Mouse (Mus musculus) gastrocnemius, adult 2 months (tissue): Measurements from ENCODE around the gene Abcc9. TPM values are rescaled to one million over a fixed set of nuclear protein-coding genes. Genes with fewer than 3 reads are reported as not detected.

ENCODE experiments used
- DNase-seq: peaks from one replicate; pipeline ENCODE4 v3.0.0; 2022
- H3K27ac ChIP-seq: fragments of 200-600 bp; 2 replicates; pipeline ENCODE4 v1.8.1; 2022; ENCODE audit warnings: mild to moderate bottlenecking
- H3K4me3 ChIP-seq: fragments of 200-600 bp; 2 replicates; pipeline ENCODE4 v1.8.1; 2022; ENCODE audit warnings: mild to moderate bottlenecking, moderate library complexity
- CTCF ChIP-seq: fragments of 200-600 bp; IDR thresholded peaks from 2 replicates; pipeline ENCODE4 v1.8.1; 2022; ENCODE audit warnings: antibody characterized with exemption, mild to moderate bottlenecking, moderate library complexity
- intact Hi-C: fragments of 180-260 bp; cut with DNase I; formaldehyde crosslinking; loops from one replicate; pipeline ENCODE4 v1.15.1; 2025
- long read RNA-seq, 2 experiments: library from polyadenylated mRNA; stranded (forward); transcript quantifications; one replicate each; pipeline ENCODE4 v2.0.0; 2021
- total RNA-seq, 2 experiments: library from RNA; stranded (reverse); gene quantifications; 2 replicates each; pipeline ENCODE4 v1.2.3; 2021

The Abcc9 gene
- 100 to 1,000 TPM; 123 to 135 TPM for total RNA-seq
- long read RNA-seq, experiment 1, full-length matches to known transcripts: 32 of 77 reads
- long read RNA-seq, experiment 1, partial matches to known transcripts: 20 of 77 reads
- long read RNA-seq, experiment 1, other reads (novel, unspliced or antisense): 25 of 77 reads
- long read RNA-seq, experiment 2, full-length matches to known transcripts: 42 of 88 reads
- long read RNA-seq, experiment 2, partial matches to known transcripts: 26 of 88 reads
- long read RNA-seq, experiment 2, other reads (novel, unspliced or antisense): 20 of 88 reads

DNA sequence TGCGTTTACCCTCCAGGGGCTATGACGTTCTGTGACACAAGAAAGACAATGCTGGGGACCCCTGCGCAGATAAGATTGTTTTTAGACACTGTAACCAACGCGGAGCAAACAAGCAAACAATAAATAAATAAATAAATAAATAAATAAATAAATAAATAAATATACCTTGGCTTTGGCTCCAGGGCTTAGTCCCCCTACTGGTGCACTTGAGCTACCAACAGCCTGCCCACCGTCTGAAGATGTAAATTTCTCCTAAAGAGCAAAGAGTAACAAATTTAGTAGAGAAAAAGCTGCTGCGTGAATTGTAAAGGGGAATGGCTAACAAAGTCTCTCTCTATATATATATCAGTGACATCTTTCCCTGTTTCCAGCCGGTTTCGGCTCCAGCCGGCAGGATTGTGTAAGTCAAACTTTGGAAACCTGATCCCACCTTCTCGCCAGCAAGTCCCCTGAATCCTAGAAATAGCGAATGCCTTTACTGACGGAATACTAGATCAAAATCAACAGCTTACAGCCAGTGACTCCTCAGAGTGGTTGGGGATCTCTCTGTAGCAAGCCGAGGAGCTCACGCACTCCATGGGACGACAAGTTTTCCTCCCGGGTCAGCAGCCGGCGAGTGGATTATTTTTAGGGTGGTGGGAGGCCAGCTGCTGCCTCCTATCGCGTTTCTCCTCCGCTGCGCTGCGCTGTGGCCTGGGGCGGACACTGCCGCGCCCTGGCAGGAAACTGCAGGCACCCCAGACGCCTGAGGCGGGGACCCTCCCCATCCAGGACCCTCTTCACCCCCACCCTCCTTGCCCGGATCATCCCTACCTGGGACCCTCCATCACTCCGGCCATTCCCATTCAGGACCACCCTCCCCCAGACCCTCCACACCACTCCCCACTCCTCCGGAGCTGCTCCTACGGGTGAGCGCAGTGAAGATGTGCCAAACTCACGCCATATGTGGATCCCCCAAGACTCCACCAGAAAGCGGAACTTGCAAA lies at the start of gene Abcc9:
Gene Abcc9, minus strand, starts transcription at position 664 of the 986 bp plus-strand sequence.
- peak; percentile 88 for DNase-seq
- Histone ChIP-seq H3K27ac (peak within 1 kb of the TSS; percentile 98), H3K4me3 (peak within 1 kb of the TSS; percentile 77)
- TF ChIP-seq CTCF: peak; percentile 59
- intact Hi-C loops: no loop called here

DNA sequence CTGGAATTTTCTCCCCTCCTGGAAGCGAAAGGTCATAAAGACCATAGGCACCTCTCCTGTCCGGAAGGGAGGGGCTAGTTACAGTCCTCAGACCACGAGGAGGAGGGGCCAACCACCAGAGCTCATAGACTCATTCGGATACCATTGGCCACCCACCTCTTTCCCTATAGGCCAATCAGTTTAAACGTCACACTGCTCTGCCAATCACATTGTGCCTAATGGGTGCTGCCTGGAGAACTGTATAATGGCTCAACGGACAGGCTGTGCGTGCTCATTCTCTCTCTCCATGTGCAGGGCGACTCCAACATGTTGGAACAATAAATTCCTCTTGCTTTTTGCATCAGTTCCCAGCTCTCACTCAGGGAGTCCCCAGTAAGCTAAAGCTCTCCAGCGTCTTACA lies 49.2 kb upstream of the Abcc9 start:
- TF ChIP-seq CTCF: no peak
- intact Hi-C loops: no loop called here
- Histone ChIP-seq H3K27ac (no peak overlapping the region), H3K4me3 (no peak overlapping the region)
- no peak for DNase-seq

DNA sequence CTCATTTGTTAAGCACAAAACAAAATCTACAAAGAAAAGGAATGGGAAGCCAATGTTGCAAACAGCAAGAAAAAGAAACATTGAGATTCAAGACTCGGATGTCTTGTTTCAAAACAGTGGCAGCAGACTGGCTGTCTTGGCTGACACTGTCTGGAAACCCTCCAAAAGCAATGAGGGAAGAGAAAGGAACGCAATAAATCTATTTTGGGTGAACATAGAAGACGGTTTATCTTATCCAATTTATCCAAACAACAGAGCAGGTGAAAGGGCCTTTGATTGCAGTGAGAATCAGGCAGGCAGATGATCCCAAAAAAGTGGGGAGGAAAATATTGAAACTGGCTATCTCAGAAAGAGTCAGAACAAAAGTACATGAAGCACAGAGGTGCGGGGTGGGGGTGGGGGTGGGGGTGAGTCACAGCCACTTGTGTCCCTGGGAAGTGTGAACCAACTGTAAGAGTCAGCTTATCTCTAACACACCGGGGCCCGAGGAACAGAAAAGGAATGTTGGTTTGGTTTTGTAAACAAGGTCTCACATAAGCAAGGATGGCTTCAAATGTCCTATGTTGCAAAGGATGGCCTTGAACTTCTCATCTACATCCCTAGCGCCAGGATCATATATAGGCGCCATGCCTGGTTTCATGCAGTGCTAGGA lies 46.1 kb upstream of the Abcc9 start:
- TF ChIP-seq CTCF: no peak
- intact Hi-C loops: no loop called here
- no peak for DNase-seq
- H3K4me3 ChIP-seq: no peak overlapping the region
- H3K27ac ChIP-seq: no peak overlapping the region

DNA sequence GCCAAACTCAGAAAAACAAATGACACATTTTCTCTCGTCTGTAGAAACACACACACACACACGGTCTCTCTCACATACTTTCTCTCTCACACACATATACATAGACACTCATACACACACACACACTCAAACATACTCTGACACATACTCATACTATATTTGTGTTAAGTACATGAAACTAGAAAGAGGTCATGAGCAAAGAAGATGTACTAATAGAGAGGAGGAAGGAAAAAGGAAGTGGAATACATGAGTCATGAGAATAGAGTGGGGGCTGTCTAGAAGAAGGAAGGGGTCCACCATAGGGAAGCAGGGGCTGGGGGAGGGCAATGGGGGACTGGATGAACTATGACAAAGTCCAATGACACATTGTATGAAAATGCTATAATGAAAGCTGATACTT lies 45.0 kb upstream of the Abcc9 start:
- Histone ChIP-seq H3K4me3 (no peak overlapping the region), H3K27ac (no peak overlapping the region)
- intact Hi-C loops: no loop called here
- no peak for DNase-seq
- TF ChIP-seq CTCF: no peak

DNA sequence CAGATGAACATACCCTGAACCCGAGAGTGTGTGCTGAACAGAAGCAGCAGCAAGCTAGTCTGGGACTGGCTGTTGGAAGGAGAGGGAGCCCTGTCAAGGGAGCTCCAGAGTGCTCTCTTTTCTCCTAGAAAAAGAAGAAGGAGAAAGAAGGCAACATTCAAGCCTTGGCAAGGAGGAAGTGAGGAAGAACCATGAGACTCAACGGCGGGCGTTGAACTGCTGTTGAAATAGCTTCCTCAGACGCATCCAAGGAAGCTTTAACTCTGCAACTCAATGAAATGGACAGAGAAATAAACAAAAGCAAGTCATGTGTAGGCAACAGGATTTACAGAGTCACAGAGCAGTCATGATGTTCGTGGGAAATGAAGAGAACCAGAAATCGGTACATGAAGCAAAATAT lies 44.6 kb upstream of the Abcc9 start:
- no peak for DNase-seq
- intact Hi-C loops: no loop called here
- H3K4me3 ChIP-seq: no peak overlapping the region
- 0 out of 2 replicates have a peak overlapping the region, but pooled peaks have one; percentile 20 for H3K27ac ChIP-seq
- no peak for TF ChIP-seq CTCF

DNA sequence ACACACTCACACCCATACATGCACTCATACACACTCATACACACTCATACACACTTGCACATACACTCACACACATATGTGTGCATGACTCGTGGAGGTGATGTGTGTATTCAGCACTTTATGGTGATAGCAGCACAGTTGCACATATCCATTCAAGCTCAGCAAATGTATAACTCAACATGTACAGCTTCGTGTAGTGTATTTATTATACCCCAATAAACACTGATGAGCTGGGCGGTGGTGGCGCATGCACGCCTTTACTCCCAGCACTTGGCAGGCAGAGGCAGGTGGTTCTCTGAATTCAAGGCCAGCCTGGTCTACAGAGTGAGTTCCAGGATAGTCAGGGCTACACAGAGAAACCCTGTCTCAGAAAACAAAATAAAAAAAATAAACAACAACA lies 43.4 kb upstream of the Abcc9 start:
- no peak for DNase-seq
- intact Hi-C loops: no loop called here
- no peak for TF ChIP-seq CTCF
- H3K4me3 ChIP-seq: no peak overlapping the region
- no peak overlapping the region for H3K27ac ChIP-seq

DNA sequence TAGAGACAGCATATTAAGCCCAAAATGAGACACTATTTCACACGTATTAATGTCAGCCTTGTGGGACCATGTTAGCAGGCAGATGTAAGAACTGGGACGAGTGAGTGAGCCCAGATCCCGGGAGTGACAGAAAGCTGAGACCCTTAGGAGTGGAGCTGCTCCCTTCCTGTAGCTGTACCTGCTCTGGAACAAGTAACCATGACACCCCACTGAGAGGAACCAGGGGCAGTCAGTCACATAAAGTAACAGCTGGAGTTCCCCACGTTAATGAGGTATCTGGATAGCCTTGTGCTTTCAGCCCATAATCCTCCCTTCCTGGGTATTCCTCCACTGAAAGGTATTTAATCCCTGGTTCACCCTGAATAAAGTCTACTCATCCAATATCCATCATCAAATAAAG lies 41.1 kb upstream of the Abcc9 start:
- no peak for TF ChIP-seq CTCF
- Histone ChIP-seq H3K27ac (no peak overlapping the region), H3K4me3 (no peak overlapping the region)
- no peak for DNase-seq
- intact Hi-C loops: no loop called here

- intact Hi-C loops: no loop called here
- Histone ChIP-seq H3K4me3 (no peak overlapping the region), H3K27ac (no peak overlapping the region)
- no peak for TF ChIP-seq CTCF
- DNase-seq: no peak
Measured at GRCm38 (mm10) chr6:142741763-142742162, 39.6 kb upstream of the Abcc9 start.

GRCm38 (mm10) chr6:142738637-142739036 lies 36.5 kb upstream of the Abcc9 start:
- H3K4me3 ChIP-seq: no peak overlapping the region
- no peak overlapping the region for H3K27ac ChIP-seq
- no peak for TF ChIP-seq CTCF
- intact Hi-C loops: no loop called here
- DNase-seq: no peak

DNA sequence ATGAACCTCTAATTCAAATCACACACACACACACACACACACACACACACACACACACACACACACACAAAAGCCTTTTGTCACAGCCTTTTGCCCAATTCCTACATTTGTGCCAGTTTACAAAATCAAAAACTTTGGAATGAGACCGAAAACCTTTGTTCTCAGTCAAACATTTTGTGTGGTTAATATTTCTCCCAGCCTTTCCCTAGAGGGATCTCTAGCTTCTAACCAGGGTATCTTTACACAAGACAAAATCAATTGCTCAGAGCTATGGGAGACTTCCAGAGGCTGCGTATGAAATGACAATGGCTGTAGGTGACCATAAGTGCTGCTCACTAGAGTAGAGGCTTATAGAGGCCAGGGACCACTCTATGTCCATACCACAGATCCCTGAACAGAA lies 36.1 kb upstream of the Abcc9 start:
- H3K27ac ChIP-seq: no peak overlapping the region
- no peak for TF ChIP-seq CTCF
- DNase-seq: no peak
- intact Hi-C loops: no loop called here
- H3K4me3 ChIP-seq: no peak overlapping the region

- peak; percentile 87 for TF ChIP-seq CTCF
- intact Hi-C loops: loop anchor here (1.0 kb wide), 1 partner anchor 211 kb away; no protein-coding TSS in a partner anchor
- DNase-seq: no peak
- no peak overlapping the region for H3K4me3 ChIP-seq
- no peak overlapping the region for H3K27ac ChIP-seq
Measured at GRCm38 (mm10) chr6:142735302-142736005, 33.3 kb upstream of the Abcc9 start.

DNA sequence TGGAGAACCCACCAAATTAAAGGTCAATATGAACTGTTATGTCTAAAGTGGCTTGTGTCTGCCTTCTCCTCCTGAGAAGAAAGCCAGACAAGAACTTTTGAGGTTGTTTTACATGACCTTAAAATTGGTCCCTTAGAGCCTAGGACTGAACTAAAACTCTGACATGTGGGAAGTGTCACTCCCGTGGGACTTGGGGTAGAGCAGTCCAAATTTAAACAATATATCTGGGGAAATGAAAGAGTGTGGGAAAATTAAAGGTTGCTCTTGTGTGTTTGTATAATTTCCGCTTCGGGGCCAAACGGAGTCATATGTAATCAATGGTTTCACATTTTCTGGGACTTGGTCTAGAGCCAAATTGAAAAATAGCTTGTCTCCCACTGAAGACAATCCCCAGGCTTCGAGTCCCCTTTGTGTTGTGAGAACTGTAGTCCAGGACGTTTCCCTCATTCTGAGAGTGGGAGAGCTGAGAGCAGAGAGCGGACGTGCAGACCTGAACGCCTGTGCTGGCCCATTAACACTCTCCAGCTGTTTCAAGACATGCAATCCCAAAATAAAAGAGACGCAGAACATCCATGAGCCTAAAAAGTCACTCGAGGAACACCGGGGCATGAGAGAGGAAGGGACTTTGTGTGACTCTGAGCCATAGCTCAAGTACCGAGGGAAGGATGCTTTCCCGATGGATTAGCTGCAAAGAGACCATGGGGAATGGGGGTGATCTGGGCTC lies 30.6 kb upstream of the Abcc9 start:
- intact Hi-C loops: no loop called here
- Histone ChIP-seq H3K27ac (peak overlapping the region; percentile 49), H3K4me3 (no peak overlapping the region)
- no peak for TF ChIP-seq CTCF
- no peak for DNase-seq
